Mouse (Mus musculus): ENCODE data around the gene Gm48551.

- TF ChIP-seq CTCF (IDR thresholded peaks at IDR 0.05; ENCODE audit: extremely low read depth, insufficient read length, insufficient replicate concordance, low read depth, low read length): no peak
- TF ChIP-seq POLR2A (IDR thresholded peaks at IDR 0.05; ENCODE audit: low read depth, low read length): no peak
Observed at GRCm38 (mm10) chr10:81345162-81345534, 39.1 kb upstream of the Gm48551 start.

Measured in small intestine, adult 2 months (tissue).